Mouse (Mus musculus) liver, postnatal 0 days (tissue): ENCODE measurements at regions not wholly inside any gene's neighbourhood (a gene's known extent, or its start where the extent isn't known, plus 50 kb on each side); places are given as distances from the start of the nearest gene placed in this dataset.

Experiments used
- ATAC-seq: fragments of 200-750 bp; cut with Nextera tagmentation; 2 replicates; pipeline ENCODE4 v1.8.0; 2017; ENCODE audit warnings: mild to moderate bottlenecking, moderate library complexity
- DNase-seq: peaks from one replicate; pipeline ENCODE4 v3.0.0-alpha.2; 2016
- H3K27ac ChIP-seq: fragments of 300-500 bp; sonication (generic); 2 replicates; pipeline ENCODE4 v1.5.1; 2014; ENCODE audit warnings: antibody characterized with exemption, moderate library complexity, mild to moderate bottlenecking, low read depth
- H3K27me3 ChIP-seq: fragments of 300-500 bp; sonication (generic); 2 replicates; pipeline ENCODE4 v1.6.1; 2014; ENCODE audit warnings: low read length, control low read depth, mixed read lengths; ENCODE audit not compliant: insufficient read depth
- H3K36me3 ChIP-seq: fragments of 300-500 bp; sonication (generic); replicated peaks from 2 replicates; pipeline ENCODE4 v1.6.1; 2014; ENCODE audit warnings: mild to moderate bottlenecking, control low read depth, low read length, moderate library complexity, mixed read lengths; ENCODE audit not compliant: insufficient read depth
- H3K4me1 ChIP-seq: fragments of 300-500 bp; sonication (generic); 2 replicates; pipeline ENCODE4 v1.6.1; 2014; ENCODE audit warnings: antibody characterized with exemption, mild to moderate bottlenecking, control low read depth; ENCODE audit not compliant: insufficient read depth
- H3K4me2 ChIP-seq: fragments of 300-500 bp; sonication (generic); 2 replicates; pipeline ENCODE4 v1.6.1; 2014; ENCODE audit warnings: low read depth, mild to moderate bottlenecking, low read length, moderate library complexity, mixed read lengths
- H3K4me3 ChIP-seq: fragments of 300-500 bp; sonication (generic); 2 replicates; pipeline ENCODE4 v1.5.1; 2014; ENCODE audit warnings: low read depth, low read length
- H3K9ac ChIP-seq: fragments of 300-500 bp; sonication (generic); replicated peaks from 2 replicates; pipeline ENCODE4 v1.6.1; 2014; ENCODE audit warnings: mild to moderate bottlenecking, moderate library complexity
- H3K9me3 ChIP-seq: fragments of 300-500 bp; sonication (generic); 2 replicates; pipeline ENCODE4 v1.6.1; 2016; ENCODE audit warnings: mild to moderate bottlenecking, control low read depth, low read length, mixed read lengths
- CTCF ChIP-seq: sonication (generic); IDR thresholded peaks from 2 replicates; pipeline ENCODE4 v1.5.1; 2016; ENCODE audit warnings: antibody characterized with exemption, low read depth
- EP300 ChIP-seq: IDR thresholded peaks from 2 replicates; pipeline ENCODE4 v1.6.1; 2016; ENCODE audit warnings: antibody characterized with exemption, low read depth, mild to moderate bottlenecking
- WGBS: fragments of 180-500 bp; shearing (Covaris S2); extraction: QIAGEN DNeasy Blood & Tissue Kit; methylation state at CpG from one replicate; pipeline ENCODE4 v1.1.7; 2014; ENCODE audit not compliant: insufficient replicate concordance; 5-methylcytosine and 5-hydroxymethylcytosine counted together

DNA sequence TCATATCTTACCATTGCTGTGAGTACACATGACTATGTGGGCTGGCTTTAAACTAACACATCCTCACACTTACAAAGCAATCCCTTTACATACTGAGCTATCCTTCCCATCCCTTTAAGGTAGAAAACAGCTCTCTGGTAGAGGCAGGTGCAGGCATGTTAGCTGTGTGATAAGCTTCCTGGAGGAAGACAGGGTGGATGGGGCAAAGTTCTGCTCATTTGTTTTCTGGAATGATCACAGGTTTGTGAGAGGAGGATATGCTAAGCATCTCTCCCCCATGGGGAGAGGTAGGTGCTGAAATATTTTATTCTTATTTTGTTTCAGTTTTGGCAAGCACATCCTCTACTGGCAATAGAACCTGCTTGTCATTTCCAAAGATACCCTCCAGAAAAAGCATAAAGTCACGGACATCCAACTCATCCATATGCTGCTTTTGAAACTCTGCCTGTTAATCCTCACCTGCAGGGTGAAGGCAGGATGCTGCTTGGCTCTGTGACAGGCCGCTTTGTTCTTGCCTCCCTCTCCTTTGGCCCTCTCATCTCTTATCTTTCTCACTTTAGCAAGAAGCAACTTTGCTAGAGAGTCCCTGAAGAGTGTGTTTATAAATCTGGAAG, 480.4 kb upstream of the Ddx18 start:
- H3K36me3 ChIP-seq, result no peaks in the 10 kb centered on the region
- WGBS, result 53% methylated on average over 2 of the region's 2 CpGs
- no peaks in the 10 kb centered on the region for H3K4me1 ChIP-seq
- ATAC-seq (no peak), DNase-seq (no peak)
- no peaks in the 10 kb centered on the region for H3K27me3 ChIP-seq
- TF ChIP-seq CTCF (no peak), EP300 (no peak)
- no peak overlapping the region for H3K9ac ChIP-seq
- no peak overlapping the region for H3K27ac ChIP-seq
- no peaks in the 10 kb centered on the region; the same call in 1 of the 2 replicates for H3K9me3 ChIP-seq
- no peak overlapping the region for H3K4me3 ChIP-seq
- no peak overlapping the region for H3K4me2 ChIP-seq

DNA sequence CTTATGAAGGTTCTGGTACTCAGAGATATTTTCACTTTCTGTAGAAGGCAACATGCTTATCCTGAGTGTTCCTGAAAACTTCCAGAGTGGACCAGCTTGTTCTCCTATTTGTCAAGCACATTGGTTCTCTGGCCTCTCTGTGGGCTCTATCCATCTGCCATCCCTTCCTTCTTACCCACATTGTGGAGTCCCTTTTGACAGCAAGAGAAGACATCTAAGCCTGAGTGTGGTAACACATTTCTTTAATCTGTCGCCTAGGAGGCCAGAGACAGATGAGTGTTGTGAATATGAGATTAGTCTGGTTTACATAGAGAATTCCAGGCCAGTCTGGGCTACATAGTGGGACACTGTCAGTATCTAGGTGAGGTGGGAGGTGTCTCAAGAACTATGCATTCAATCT, 476.1 kb upstream of the Ddx18 start:
- H3K4me2 ChIP-seq, result no peak overlapping the region
- DNase-seq, result no peak
- no peak overlapping the region for H3K4me3 ChIP-seq
- TF ChIP-seq EP300 (no peak), CTCF (no peak)
- no peak overlapping the region for H3K27ac ChIP-seq
- H3K27me3 ChIP-seq, result no peaks in the 10 kb centered on the region
- ATAC-seq, result no peak
- no peak overlapping the region for H3K9ac ChIP-seq
- no peaks in the 10 kb centered on the region for H3K36me3 ChIP-seq
- no peaks in the 10 kb centered on the region for H3K4me1 ChIP-seq
- 62% methylated on average over 1 of the region's 1 CpGs for WGBS
- no peaks in the 10 kb centered on the region; the same call in 1 of the 2 replicates for H3K9me3 ChIP-seq

DNA sequence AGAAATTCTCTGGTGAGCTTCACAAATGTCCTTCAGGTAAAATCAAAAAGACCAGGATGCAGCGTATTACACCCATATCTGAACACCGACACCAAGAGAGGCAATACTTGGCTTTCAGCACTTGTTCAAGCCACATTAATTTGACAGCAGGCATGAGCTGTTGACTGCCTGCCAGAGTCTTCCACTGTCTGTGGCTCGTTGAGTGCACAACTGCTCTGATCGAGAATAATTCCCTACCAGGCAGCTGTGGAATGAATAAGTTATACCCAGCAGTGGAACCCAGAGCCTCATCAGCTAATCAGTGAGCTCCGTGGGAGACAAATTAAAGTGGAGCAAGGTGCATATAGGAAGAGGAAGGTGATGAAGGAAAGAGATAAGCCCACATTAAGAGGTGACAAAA, 475.3 kb upstream of the Ddx18 start:
- H3K9ac ChIP-seq, result no peak overlapping the region
- ATAC-seq (no peak), DNase-seq (no peak)
- TF ChIP-seq EP300, result no peak
- TF ChIP-seq CTCF, result no peak
- no peak overlapping the region for H3K4me2 ChIP-seq
- H3K27ac ChIP-seq, result no peak overlapping the region
- 67% methylated on average over 5 of the region's 5 CpGs for WGBS
- no peaks in the 10 kb centered on the region for H3K9me3 ChIP-seq
- no peak overlapping the region for H3K4me3 ChIP-seq
- H3K36me3 ChIP-seq, result no peaks in the 10 kb centered on the region
- H3K4me1 ChIP-seq, result no peaks in the 10 kb centered on the region
- no peaks in the 10 kb centered on the region for H3K27me3 ChIP-seq

DNA sequence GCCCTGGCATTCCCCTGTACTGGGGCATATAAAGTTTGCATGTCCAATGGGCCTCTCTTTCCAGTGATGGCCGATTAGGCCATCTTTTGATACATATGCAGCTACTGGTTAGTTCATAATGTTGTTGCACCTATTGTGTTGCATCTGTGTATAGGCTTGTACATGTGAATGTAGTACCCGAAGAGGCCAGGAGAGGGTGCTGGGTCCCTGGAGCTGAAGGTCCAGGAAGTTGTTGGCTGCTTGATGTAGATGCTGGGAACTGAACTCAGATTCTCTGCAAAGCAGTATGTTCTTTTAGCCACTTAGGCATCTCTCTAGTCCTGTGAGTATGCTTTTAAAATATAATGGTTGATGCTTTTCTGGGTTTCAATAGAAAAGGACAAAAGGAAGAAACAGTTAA, 440.0 kb upstream of the Ddx18 start:
- no peak for DNase-seq
- 69% methylated on average over 2 of the region's 2 CpGs for WGBS
- no peak overlapping the region for H3K9ac ChIP-seq
- H3K27ac ChIP-seq, result no peak overlapping the region
- H3K36me3 ChIP-seq, result no peaks in the 10 kb centered on the region
- H3K4me2 ChIP-seq, result no peak overlapping the region
- H3K4me1 ChIP-seq, result no peaks in the 10 kb centered on the region
- no peak for ATAC-seq
- H3K4me3 ChIP-seq, result no peak overlapping the region
- H3K27me3 ChIP-seq, result no peaks in the 10 kb centered on the region
- peak; percentile 17; the same call in 1 of the 2 replicates for TF ChIP-seq CTCF
- no peak for TF ChIP-seq EP300
- no peaks in the 10 kb centered on the region for H3K9me3 ChIP-seq

DNA sequence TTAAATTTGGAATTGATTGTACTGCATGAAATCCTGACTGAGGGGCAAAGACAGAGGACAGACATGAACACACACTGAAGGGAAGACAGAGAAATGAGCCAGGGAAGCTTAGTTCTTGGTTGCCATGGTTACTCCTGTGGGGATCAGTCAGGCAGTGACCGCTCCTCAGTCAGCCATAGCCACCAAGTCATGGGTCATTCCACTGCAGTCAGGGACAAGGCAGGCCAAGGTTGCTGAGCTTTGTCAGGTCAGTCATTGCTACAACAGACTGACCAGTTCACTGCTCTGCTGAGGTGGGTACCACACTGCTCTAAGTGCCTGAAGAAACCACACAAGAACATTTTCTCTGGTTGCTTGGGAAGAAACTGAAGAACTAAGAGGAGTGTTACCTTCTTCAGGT, 428.7 kb upstream of the Ddx18 start:
- no peak for DNase-seq
- Histone ChIP-seq H3K36me3 (no peaks in the 10 kb centered on the region), H3K27me3 (no peaks in the 10 kb centered on the region), H3K27ac (no peak overlapping the region), H3K9me3 (0 out of 2 replicates have a peak, but pooled peaks cover 3% of the 10 kb centered on the region), H3K9ac (no peak overlapping the region), H3K4me1 (no peaks in the 10 kb centered on the region), H3K4me3 (no peak overlapping the region), H3K4me2 (no peak overlapping the region)
- WGBS, result 80% methylated on average over 1 of the region's 1 CpGs
- TF ChIP-seq CTCF, result no peak
- no peak for TF ChIP-seq EP300
- ATAC-seq, result no peak

GRCm38 (mm10) chr1:121990653-121991052, 422.9 kb upstream of the Ddx18 start:
- H3K9ac ChIP-seq, result no peak overlapping the region
- H3K27ac ChIP-seq, result no peak overlapping the region
- H3K36me3 ChIP-seq, result no peaks in the 10 kb centered on the region
- no peaks in the 10 kb centered on the region for H3K27me3 ChIP-seq
- no peak for ATAC-seq
- WGBS, result 75% methylated on average over 2 of the region's 2 CpGs
- no peaks in the 10 kb centered on the region for H3K4me1 ChIP-seq
- no peak overlapping the region for H3K4me3 ChIP-seq
- 0 out of 2 replicates have a peak, but pooled peaks cover 3% of the 10 kb centered on the region for H3K9me3 ChIP-seq
- DNase-seq, result no peak
- no peak for TF ChIP-seq CTCF
- no peak for TF ChIP-seq EP300
- no peak overlapping the region for H3K4me2 ChIP-seq

- TF ChIP-seq CTCF (no peak), EP300 (no peak)
- ATAC-seq, result no peak
These were observed 391.2 kb upstream of the Ddx18 start for GRCm38 (mm10) chr1:121958942-121959341.

More at GRCm38 (mm10) chr1:121958942-121959341, 391.2 kb upstream of the Ddx18 start:
- Histone ChIP-seq H3K4me3 (no peak overlapping the region), H3K9me3 (no peaks in the 10 kb centered on the region), H3K36me3 (no peaks in the 10 kb centered on the region), H3K27ac (no peak overlapping the region), H3K4me1 (no peaks in the 10 kb centered on the region), H3K27me3 (no peaks in the 10 kb centered on the region), H3K4me2 (no peak overlapping the region), H3K9ac (no peak overlapping the region)
- no peak for DNase-seq
